Comparison of ENCODE assay signal across 8 mouse cellular contexts in genomic region chr12:116047440-116048377, GRCm38 (mm10). TPM values are rescaled to one million over a fixed set of nuclear protein-coding genes. Genes with fewer than 3 reads are reported as not detected.
DNase-seq lines count a peak whose midpoint lies in the region; ATAC-seq and TF ChIP-seq lines count a peak whose summit lies in the region.

Gene Zfp386 (plus strand): TSS chr12:116047724.

- DNase-seq in heart, postnatal 10 days, result peak; percentile 99 to 100
- peak; percentile 100 for DNase-seq in large intestine, adult 2 months (ENCODE audit: low read depth, low spot score)
- peak; percentile 94 for DNase-seq in liver, postnatal 0 days
- DNase-seq in testis, postnatal 10 days (ENCODE audit: low spot score), result peak; percentile 99

- peak within 1 kb of the TSS; percentile 82 for H3K4me2 ChIP-seq in forebrain, embryonic 13.5 days
- H3K4me2 ChIP-seq in liver, postnatal 0 days (ENCODE audit: low read depth, low read length), result peak within 1 kb of the TSS; percentile 86
- H3K4me2 ChIP-seq in neural tube, embryonic 14.5 days (ENCODE audit: low read depth, low read length), result peak within 1 kb of the TSS; percentile 79

- peak within 1 kb of the TSS; percentile 98 for H3K4me3 ChIP-seq in ES-Bruce4 (ENCODE audit: low read depth, low read length)
- peak within 1 kb of the TSS; percentile 81 for H3K4me3 ChIP-seq in forebrain, embryonic 13.5 days
- peak within 1 kb of the TSS; percentile 71 for H3K4me3 ChIP-seq in liver, postnatal 0 days (ENCODE audit: low read depth, low read length)
- H3K4me3 ChIP-seq in neural tube, embryonic 14.5 days (ENCODE audit: low read depth, low read length), result peak within 1 kb of the TSS; percentile 85

- H3K4me1 ChIP-seq in ES-Bruce4 (ENCODE audit: control insufficient read depth, insufficient read depth, low read length), result peaks cover 2% of the 10 kb centered on the region
- H3K4me1 ChIP-seq in forebrain, embryonic 13.5 days, result peaks cover 20% of the 10 kb centered on the region
- peaks cover 11% of the 10 kb centered on the region for H3K4me1 ChIP-seq in liver, postnatal 0 days (ENCODE audit: insufficient read depth)
- peaks cover 13% of the 10 kb centered on the region for H3K4me1 ChIP-seq in neural tube, embryonic 14.5 days (ENCODE audit: control insufficient read depth, insufficient read depth, low read length)

- H3K27ac ChIP-seq in ES-Bruce4 (ENCODE audit: insufficient read depth, low read length), result peak within 1 kb of the TSS; percentile 37; the same call in 1 of the 2 replicates
- H3K27ac ChIP-seq in forebrain, embryonic 13.5 days, result peak within 1 kb of the TSS; percentile 95
- peak within 1 kb of the TSS; percentile 96 for H3K27ac ChIP-seq in liver, postnatal 0 days (ENCODE audit: low read depth)
- H3K27ac ChIP-seq in neural tube, embryonic 14.5 days (ENCODE audit: low read depth, low read length), result peak within 1 kb of the TSS; percentile 95

- TF ChIP-seq EP300 in ES-Bruce4 (IDR thresholded peaks at IDR 0.05; ENCODE audit: insufficient read depth, low read depth, low read length), result no peak
- TF ChIP-seq EP300 in liver, postnatal 0 days (IDR thresholded peaks at IDR 0.05; ENCODE audit: low read depth), result peak; percentile 72; the same call in 1 of the 2 replicates

- intact Hi-C loops in heart, postnatal 10 days (cut with DNase I), result loop anchor here (10.0 kb wide), 2 partner anchors 237 to 357 kb away; partner anchors contain the start of genes Esyt2 and Ncapg2

- peak within 1 kb of the TSS; percentile 80 for H3K9ac ChIP-seq in ES-Bruce4 (ENCODE audit: low read depth, poor library complexity, severe bottlenecking)
- peak within 1 kb of the TSS; percentile 91 for H3K9ac ChIP-seq in forebrain, embryonic 13.5 days
- H3K9ac ChIP-seq in liver, postnatal 0 days (replicated peaks), result peak within 1 kb of the TSS; percentile 70
- peak within 1 kb of the TSS; percentile 96 for H3K9ac ChIP-seq in neural tube, embryonic 14.5 days (replicated peaks; ENCODE audit: low read depth, low read length)

- H3K27me3 ChIP-seq in ES-Bruce4 (ENCODE audit: control insufficient read depth, insufficient read depth, low read length, poor library complexity, severe bottlenecking), result no peaks in the 10 kb centered on the region
- no peaks in the 10 kb centered on the region for H3K27me3 ChIP-seq in forebrain, embryonic 13.5 days
- H3K27me3 ChIP-seq in liver, postnatal 0 days (ENCODE audit: insufficient read depth, low read length), result no peaks in the 10 kb centered on the region
- H3K27me3 ChIP-seq in neural tube, embryonic 14.5 days (ENCODE audit: control insufficient read depth, insufficient read depth, low read length), result no peaks in the 10 kb centered on the region

- H3K9me3 ChIP-seq in ES-Bruce4 (replicated peaks; ENCODE audit: control insufficient read depth, insufficient read depth, low read length, poor library complexity, severe bottlenecking), result no peaks in the 10 kb centered on the region
- H3K9me3 ChIP-seq in forebrain, embryonic 13.5 days (replicated peaks), result peaks cover 12% of the 10 kb centered on the region; the same call in 1 of the 2 replicates
- no peaks in the 10 kb centered on the region for H3K9me3 ChIP-seq in liver, postnatal 0 days (ENCODE audit: low read length)
- H3K9me3 ChIP-seq in neural tube, embryonic 14.5 days (ENCODE audit: control insufficient read depth, low read length), result no peaks in the 10 kb centered on the region

- peak; percentile 99 for ATAC-seq in cerebellum, adult (ENCODE audit: insufficient number of reproducible peaks, low FRiP score, low TSS enrichment)
- peak; percentile 100 for ATAC-seq in forebrain, embryonic 13.5 days
- ATAC-seq in liver, postnatal 0 days, result peak; percentile 99
- ATAC-seq in neural tube, embryonic 14.5 days (ENCODE audit: low read depth), result peak; percentile 100

- peak; percentile 42 for TF ChIP-seq POLR2A in ES-Bruce4 (IDR thresholded peaks at IDR 0.05; ENCODE audit: insufficient read depth, low read length)

- under 1% methylated on average over 55 of the region's 55 CpGs for WGBS in forebrain, embryonic 13.5 days
- under 1% methylated on average over 55 of the region's 55 CpGs for WGBS in large intestine, adult 2 months
- WGBS in liver, postnatal 0 days (ENCODE audit: insufficient replicate concordance), result under 1% methylated on average over 47 of the region's 55 CpGs
- under 1% methylated on average over 55 of the region's 55 CpGs for WGBS in neural tube, embryonic 14.5 days

- H3K36me3 ChIP-seq in ES-Bruce4 (ENCODE audit: control insufficient read depth, insufficient read depth, low read length, poor library complexity, severe bottlenecking), result no peaks in the 10 kb centered on the region
- peaks cover 34% of the 10 kb centered on the region for H3K36me3 ChIP-seq in forebrain, embryonic 13.5 days (ENCODE audit: poor library complexity, severe bottlenecking)
- no peaks in the 10 kb centered on the region for H3K36me3 ChIP-seq in liver, postnatal 0 days (replicated peaks; ENCODE audit: insufficient read depth, low read length)
- H3K36me3 ChIP-seq in neural tube, embryonic 14.5 days (ENCODE audit: control insufficient read depth, insufficient read depth, low read length), result no peaks in the 10 kb centered on the region

- TF ChIP-seq CTCF in ES-Bruce4 (IDR thresholded peaks at IDR 0.05; ENCODE audit: low read depth, low read length), result no peak
- no peak for TF ChIP-seq CTCF in liver, postnatal 0 days (IDR thresholded peaks at IDR 0.05; ENCODE audit: low read depth)

RNA-seq across cellular contexts. Expression of gene Zfp386, which starts in this region (rescaled TPM):
- polyA plus RNA-seq in ES-Bruce4 (2011; ENCODE audit: insufficient read depth, insufficient read length, low read depth, missing spikeins), result 17.3 and 19.6 TPM in 2 replicates
- polyA plus RNA-seq in forebrain, embryonic 13.5 days (2015; fragmentation: Nextera tagmentation; extraction: Ambion mirVana), result 59.6 and 61.7 TPM in 2 replicates
- total RNA-seq in heart, postnatal 10 days (2021), result 10 to 100 TPM; 33.1 to 33.3 TPM
- 3.3 and 5.3 TPM in 2 replicates for polyA plus RNA-seq in large intestine, adult 2 months (2012; rRNA removed)
- 8.5 and 8.8 TPM in 2 replicates for polyA plus RNA-seq in liver, postnatal 0 days (2015; fragmentation: Nextera tagmentation; extraction: Ambion mirVana)
- polyA plus RNA-seq in neural tube, embryonic 14.5 days (2014; fragmentation: Nextera tagmentation; extraction: Ambion mirVana), result 57.0 and 58.4 TPM in 2 replicates

Comparison
In these comparisons a context has a peak if more than half of its experiments do, and no peak if none do; other contexts are left out.
1. Peak in every context shown above with its lines: DNase-seq, ATAC-seq, H3K4me3 ChIP-seq and H3K27ac ChIP-seq.
2. H3K27ac ChIP-seq: peak in every context shown above with its lines; median percentile 96 in liver, postnatal 0 days; 95 in forebrain, embryonic 13.5 days; 95 in neural tube, embryonic 14.5 days; 37 in ES-Bruce4.